In the genomic region with DNA sequence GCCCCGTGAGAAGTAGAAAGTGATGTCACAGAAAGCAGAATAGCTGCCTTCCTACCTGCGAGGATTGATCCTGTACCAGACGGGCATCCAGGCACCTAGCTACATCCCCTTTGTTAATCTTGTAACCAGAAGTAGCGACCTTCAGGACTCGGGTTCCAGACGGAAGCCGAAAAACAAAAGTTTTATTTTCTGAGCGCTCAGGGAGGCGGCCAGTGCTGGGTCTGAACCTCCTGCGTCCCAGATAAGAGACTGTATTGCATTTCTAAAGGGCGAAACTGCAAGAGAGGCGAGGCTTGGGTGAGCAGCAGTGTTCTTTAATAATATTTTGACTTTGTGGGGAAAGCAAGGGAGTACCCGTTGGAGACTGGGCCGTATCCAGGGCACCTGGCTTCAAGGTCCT, we compare ENCODE assay signal across 9 mouse cellular contexts. TPM values are rescaled to one million over a fixed set of nuclear protein-coding genes. Genes with fewer than 3 reads are reported as not detected.
DNase-seq lines count a peak whose midpoint lies in the region; ATAC-seq lines count a peak whose summit lies in the region.
"Had no signal": no experiment of that assay in that cellular context is flagged by ENCODE, and none has a peak within 500 bp of the region (broad histone marks: within the 10 kb centered on the region; RNA-seq: fewer than 3 reads in every experiment).

No protein-coding gene starts in this region.

- WGBS in forebrain, embryonic 10.5 days = 1% methylated on average over 14 of the region's 14 CpGs
- WGBS in limb, embryonic 15.5 days = under 1% methylated on average over 14 of the region's 14 CpGs
- 1% methylated on average over 14 of the region's 14 CpGs for WGBS in stomach, embryonic 15.5 days

- H3K27me3 ChIP-seq in megakaryocyte, embryonic 14.5 days (replicated peaks) = no peaks in the 10 kb centered on the region
- H3K27me3 ChIP-seq in forebrain, embryonic 10.5 days (ENCODE audit: poor library complexity, severe bottlenecking) = peaks cover 5% of the 10 kb centered on the region
- peaks cover 3% of the 10 kb centered on the region for H3K27me3 ChIP-seq in limb, embryonic 15.5 days
- H3K27me3 ChIP-seq in stomach, embryonic 15.5 days (replicated peaks) = 0 out of 2 replicates have a peak, but pooled peaks cover 2% of the 10 kb centered on the region

- H3K4me1 ChIP-seq in megakaryocyte, embryonic 14.5 days = peaks cover 69% of the 10 kb centered on the region
- H3K4me1 ChIP-seq in forebrain, embryonic 10.5 days = peaks cover 31% of the 10 kb centered on the region
- peaks cover 25% of the 10 kb centered on the region for H3K4me1 ChIP-seq in limb, embryonic 15.5 days
- H3K4me1 ChIP-seq in stomach, embryonic 15.5 days = peaks cover 18% of the 10 kb centered on the region

- no peak for ATAC-seq in megakaryocyte, adult 5-6 weeks (ENCODE audit: poor library complexity, severe bottlenecking)
- ATAC-seq in limb, embryonic 15.5 days (ENCODE audit: insufficient number of reproducible peaks, low FRiP score, low TSS enrichment, low read depth) = no peak
- no peak for ATAC-seq in stomach, embryonic 15.5 days (ENCODE audit: insufficient read depth, low FRiP score, low read depth)

- peak overlapping the region; percentile 92 for H3K27ac ChIP-seq in forebrain, embryonic 10.5 days
- peak overlapping the region; percentile 97 for H3K27ac ChIP-seq in limb, embryonic 15.5 days
- peak overlapping the region; percentile 98 for H3K27ac ChIP-seq in stomach, embryonic 15.5 days

- peaks cover 5% of the 10 kb centered on the region; the same call in 1 of the 2 replicates for H3K9me3 ChIP-seq in megakaryocyte, embryonic 14.5 days
- no peaks in the 10 kb centered on the region for H3K9me3 ChIP-seq in forebrain, embryonic 10.5 days
- H3K9me3 ChIP-seq in limb, embryonic 15.5 days = no peaks in the 10 kb centered on the region
- no peaks in the 10 kb centered on the region for H3K9me3 ChIP-seq in stomach, embryonic 15.5 days

- intact Hi-C loops in gastrocnemius, postnatal 14 days (cut with DNase I; ENCODE audit: low total_unique reads) = no loop called here

- H3K4me2 ChIP-seq in limb, embryonic 15.5 days = peak overlapping the region; percentile 70
- peak overlapping the region; percentile 83 for H3K4me2 ChIP-seq in stomach, embryonic 15.5 days

- H3K9ac ChIP-seq in limb, embryonic 15.5 days = peak overlapping the region; percentile 70
- H3K9ac ChIP-seq in stomach, embryonic 15.5 days = peak overlapping the region; percentile 65

- H3K4me3 ChIP-seq in megakaryocyte, embryonic 14.5 days (replicated peaks) = peak overlapping the region; percentile 97
- peak overlapping the region; percentile 59 for H3K4me3 ChIP-seq in forebrain, embryonic 10.5 days
- H3K4me3 ChIP-seq in limb, embryonic 15.5 days = peak overlapping the region; percentile 56
- H3K4me3 ChIP-seq in stomach, embryonic 15.5 days (replicated peaks) = peak overlapping the region; percentile 62

- peaks cover 12% of the 10 kb centered on the region for H3K36me3 ChIP-seq in megakaryocyte, embryonic 14.5 days (replicated peaks; ENCODE audit: low read length)
- no peaks in the 10 kb centered on the region; the same call in 1 of the 2 replicates for H3K36me3 ChIP-seq in forebrain, embryonic 10.5 days (replicated peaks)
- H3K36me3 ChIP-seq in limb, embryonic 15.5 days = peaks cover 15% of the 10 kb centered on the region; the same call in 1 of the 2 replicates
- H3K36me3 ChIP-seq in stomach, embryonic 15.5 days = no peaks in the 10 kb centered on the region

- no peak for DNase-seq in forebrain, embryonic 10.5 days (ENCODE audit: extremely low spot score, low spot score)
- DNase-seq in gastrocnemius, postnatal 14 days = no peak
- DNase-seq in frontal cortex, postnatal 25 days (ENCODE audit: low spot score in 2 of 2) = no peak
- no peak for DNase-seq in urinary bladder, postnatal 25 days (ENCODE audit: low spot score)

RNA-seq across cellular contexts. Expression of a gene that starts 11.5 kb away (rescaled TPM):
- polyA plus RNA-seq in megakaryocyte, embryonic 14.5 days (2012; ENCODE audit: insufficient read depth, low replicate concordance) = 4.4 TPM in 2 replicates
- 36.9 and 40.7 TPM in 2 replicates for total RNA-seq in megakaryocyte, adult 5-6 weeks (2015)
- total RNA-seq in megakaryocyte, adult 5-6 weeks (2017) = 9.4 and 10.0 TPM in 2 replicates
- polyA plus RNA-seq in forebrain, embryonic 10.5 days (2016; fragmentation: Nextera tagmentation; extraction: Ambion mirVana) = 6.3 and 6.9 TPM in 2 replicates
- 33.8 and 36.9 TPM in 2 replicates for polyA plus RNA-seq in limb, embryonic 15.5 days (2015; fragmentation: Nextera tagmentation; extraction: Ambion mirVana)
- 24.3 and 24.5 TPM in 2 replicates for polyA plus RNA-seq in stomach, embryonic 15.5 days (2015; fragmentation: Nextera tagmentation; extraction: Ambion mirVana)
- 10 to 100 TPM; 21.3 to 22.1 TPM for total RNA-seq in gastrocnemius, postnatal 14 days (2021)

RNA-seq across cellular contexts. Expression of a gene that starts 13.3 kb away (rescaled TPM):
- polyA plus RNA-seq in megakaryocyte, embryonic 14.5 days (2012; ENCODE audit: insufficient read depth, low replicate concordance) = 0.02 TPM in 1 of 2 replicates, not detected in the other
- not detected in 2 replicates for total RNA-seq in megakaryocyte, adult 5-6 weeks (2015)
- not detected in 2 replicates for total RNA-seq in megakaryocyte, adult 5-6 weeks (2017)
- 0.15 and 0.25 TPM in 2 replicates for polyA plus RNA-seq in forebrain, embryonic 10.5 days (2016; fragmentation: Nextera tagmentation; extraction: Ambion mirVana)
- polyA plus RNA-seq in limb, embryonic 15.5 days (2015; fragmentation: Nextera tagmentation; extraction: Ambion mirVana) = 0.16 and 0.37 TPM in 2 replicates
- 0.27 and 0.33 TPM in 2 replicates for polyA plus RNA-seq in stomach, embryonic 15.5 days (2015; fragmentation: Nextera tagmentation; extraction: Ambion mirVana)
- 10 to 100 TPM in 1 of 2 experiments, 1 to 10 TPM in 1; 9.8 to 10.9 TPM for total RNA-seq in gastrocnemius, postnatal 14 days (2021)
- total RNA-seq: neutrophil, adult 5-6 weeks had no signal

RNA-seq across cellular contexts. Expression of a gene that starts 16.2 kb away (rescaled TPM):
- polyA plus RNA-seq in megakaryocyte, embryonic 14.5 days (2012; ENCODE audit: insufficient read depth, low replicate concordance) = 0.54 TPM in 1 of 2 replicates, not detected in the other
- 0.23 TPM in 1 of 2 replicates, not detected in the other for total RNA-seq in megakaryocyte, adult 5-6 weeks (2015)
- total RNA-seq in megakaryocyte, adult 5-6 weeks (2017) = 0.41 TPM in 1 of 2 replicates, not detected in the other
- 0.20 and 0.63 TPM in 2 replicates for polyA plus RNA-seq in forebrain, embryonic 10.5 days (2016; fragmentation: Nextera tagmentation; extraction: Ambion mirVana)
- polyA plus RNA-seq in limb, embryonic 15.5 days (2015; fragmentation: Nextera tagmentation; extraction: Ambion mirVana) = 38.5 and 60.8 TPM in 2 replicates
- 49.2 and 50.1 TPM in 2 replicates for polyA plus RNA-seq in stomach, embryonic 15.5 days (2015; fragmentation: Nextera tagmentation; extraction: Ambion mirVana)
- 1 to 10 TPM; 7.3 to 9.5 TPM for total RNA-seq in gastrocnemius, postnatal 14 days (2021)
- total RNA-seq: neutrophil, adult 5-6 weeks had no signal

RNA-seq across cellular contexts. Expression of a gene that starts 44.6 kb away (rescaled TPM):
- 59.9 and 91.6 TPM in 2 replicates for polyA plus RNA-seq in megakaryocyte, embryonic 14.5 days (2012; ENCODE audit: insufficient read depth, low replicate concordance)
- total RNA-seq in megakaryocyte, adult 5-6 weeks (2015) = 0.32 and 0.36 TPM in 2 replicates
- 0.37 and 0.51 TPM in 2 replicates for total RNA-seq in megakaryocyte, adult 5-6 weeks (2017)
- 47.9 and 52.4 TPM in 2 replicates for polyA plus RNA-seq in forebrain, embryonic 10.5 days (2016; fragmentation: Nextera tagmentation; extraction: Ambion mirVana)
- 66.8 and 68.3 TPM in 2 replicates for polyA plus RNA-seq in limb, embryonic 15.5 days (2015; fragmentation: Nextera tagmentation; extraction: Ambion mirVana)
- polyA plus RNA-seq in stomach, embryonic 15.5 days (2015; fragmentation: Nextera tagmentation; extraction: Ambion mirVana) = 65.5 and 69.9 TPM in 2 replicates
- 10 to 100 TPM; 26.8 to 29.0 TPM for total RNA-seq in gastrocnemius, postnatal 14 days (2021)

RNA-seq across cellular contexts. Expression of a gene that starts 52.6 kb away (rescaled TPM):
- 76.4 and 192 TPM in 2 replicates for polyA plus RNA-seq in megakaryocyte, embryonic 14.5 days (2012; ENCODE audit: insufficient read depth, low replicate concordance)
- 35.9 and 47.9 TPM in 2 replicates for total RNA-seq in megakaryocyte, adult 5-6 weeks (2015)
- 25.3 and 29.3 TPM in 2 replicates for total RNA-seq in megakaryocyte, adult 5-6 weeks (2017)
- polyA plus RNA-seq in forebrain, embryonic 10.5 days (2016; fragmentation: Nextera tagmentation; extraction: Ambion mirVana) = 71.4 and 75.0 TPM in 2 replicates
- polyA plus RNA-seq in limb, embryonic 15.5 days (2015; fragmentation: Nextera tagmentation; extraction: Ambion mirVana) = 62.5 and 65.1 TPM in 2 replicates
- 70.4 and 71.2 TPM in 2 replicates for polyA plus RNA-seq in stomach, embryonic 15.5 days (2015; fragmentation: Nextera tagmentation; extraction: Ambion mirVana)
- 10 to 100 TPM; 32.9 to 35.4 TPM for total RNA-seq in gastrocnemius, postnatal 14 days (2021)

Comparison
In these comparisons a context has a peak if more than half of its experiments do, and no peak if none do; other contexts are left out.
1. RNA of a gene that starts 16.2 kb away (polyA plus RNA-seq): 49.2 to 50.1 TPM in stomach, embryonic 15.5 days and 38.5 to 60.8 TPM in limb, embryonic 15.5 days; 0.54 TPM in megakaryocyte, embryonic 14.5 days and 0.20 to 0.63 TPM in forebrain, embryonic 10.5 days; every median in the first group is over 10 times any median in the second.
2. Peak in every context shown above with its lines, with median percentiles within 50 percentile points of each other: H3K4me3 ChIP-seq and H3K27ac ChIP-seq.